Mouse (Mus musculus): Measurements from ENCODE around the gene Ece1. TPM values are rescaled to one million over a fixed set of nuclear protein-coding genes. Genes with fewer than 3 reads are reported as not detected.
A peak's percentile ranks its signal among the peaks of the same experiment; 100 is the strongest.
"Not testable (repeated sequence)": the region's sequence is repeated elsewhere in the genome, so short reads cannot be mapped to it uniquely, and the experiment has no call there.

Ece1 gene
- polyA plus RNA-seq, 1 experiment from 2014 or later: 22.9 TPM

- Histone ChIP-seq H3K27me3 (ENCODE audit: control insufficient read depth, insufficient read depth, low read length) (no peaks in the 10 kb centered on the region), H3K9ac (ENCODE audit: low read length) (no peak overlapping the region), H3K27ac (replicated peaks) (no peak overlapping the region), H3K4me1 (replicated peaks; ENCODE audit: control insufficient read depth, insufficient read depth) (no peaks in the 10 kb centered on the region), H3K36me3 (ENCODE audit: control insufficient read depth, insufficient read depth, low read length) (peaks cover 25% of the 10 kb centered on the region), H3K9me3 (ENCODE audit: control insufficient read depth, low read length) (no peaks in the 10 kb centered on the region), H3K4me2 (replicated peaks; ENCODE audit: low read depth) (no peak overlapping the region), H3K4me3 (ENCODE audit: low read depth, low read length) (no peak overlapping the region)
- TF ChIP-seq EP300 (optimal IDR thresholded peaks at IDR 0.05) (no peak), CTCF (IDR thresholded peaks at IDR 0.05; ENCODE audit: low read depth) (no peak)
- 82% methylated on average over 6 of the region's 6 CpGs for WGBS
- ATAC-seq (ENCODE audit: low FRiP score, low TSS enrichment) (no peak), DNase-seq (ENCODE audit: low spot score) (no peak)
Observed at GRCm38 (mm10) chr4:137963431-137963830, 101.4 kb downstream of the Ece1 start.

DNA sequence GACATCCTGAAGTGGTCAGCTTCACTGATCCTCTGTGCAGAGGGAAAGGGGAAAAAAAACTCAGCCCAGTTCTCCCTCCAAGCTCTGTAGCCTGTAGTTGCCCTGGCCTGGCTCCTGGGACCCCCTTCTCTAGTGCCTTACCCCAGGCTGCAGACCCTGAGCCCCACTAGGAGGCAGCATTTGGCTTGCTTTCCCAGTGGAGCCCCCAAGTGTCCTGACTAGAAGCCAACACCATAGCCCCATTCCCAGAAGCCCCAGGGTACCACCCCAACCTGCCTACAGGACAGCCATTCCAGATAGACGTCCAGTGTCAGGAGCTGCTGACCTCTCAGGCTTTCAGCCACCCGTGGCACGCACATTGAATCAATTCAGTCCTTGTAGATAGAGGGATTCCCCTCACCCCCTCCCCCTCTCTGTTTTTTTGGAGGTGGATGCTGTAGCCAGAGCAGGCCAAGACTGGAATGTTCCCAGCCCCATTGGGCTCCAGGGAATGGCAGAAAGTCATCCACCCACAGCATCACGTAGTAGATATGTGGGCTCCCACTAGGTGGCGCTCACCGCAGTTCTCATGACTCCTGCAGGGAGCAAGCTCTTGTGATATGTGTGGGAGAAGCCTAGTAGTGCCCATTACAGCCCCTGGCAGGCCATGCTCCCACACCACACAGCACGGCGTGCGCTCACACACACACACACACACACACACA lies 102.0 kb downstream of the Ece1 start:
- no peak overlapping the region for H3K4me3 ChIP-seq (ENCODE audit: low read depth, low read length)
- H3K9ac ChIP-seq (ENCODE audit: low read length): no peak overlapping the region
- no peaks in the 10 kb centered on the region for H3K9me3 ChIP-seq (ENCODE audit: control insufficient read depth, low read length)
- no peaks in the 10 kb centered on the region for H3K4me1 ChIP-seq (replicated peaks; ENCODE audit: control insufficient read depth, insufficient read depth)
- TF ChIP-seq CTCF (IDR thresholded peaks at IDR 0.05; ENCODE audit: low read depth): peak; percentile 82
- no peak for TF ChIP-seq EP300 (optimal IDR thresholded peaks at IDR 0.05)
- ATAC-seq (ENCODE audit: low FRiP score, low TSS enrichment) (peak; percentile 66), DNase-seq (ENCODE audit: low spot score) (peak; percentile 85)
- WGBS: 64% methylated on average over 7 of the region's 9 CpGs
- no peak overlapping the region for H3K4me2 ChIP-seq (replicated peaks; ENCODE audit: low read depth)
- no peaks in the 10 kb centered on the region for H3K27me3 ChIP-seq (ENCODE audit: control insufficient read depth, insufficient read depth, low read length)
- no peak overlapping the region for H3K27ac ChIP-seq (replicated peaks)
- peaks cover 24% of the 10 kb centered on the region for H3K36me3 ChIP-seq (ENCODE audit: control insufficient read depth, insufficient read depth, low read length)

- H3K27me3 ChIP-seq (ENCODE audit: control insufficient read depth, insufficient read depth, low read length): no peaks in the 10 kb centered on the region
- 96% methylated on average over 11 of the region's 11 CpGs for WGBS
- TF ChIP-seq CTCF (IDR thresholded peaks at IDR 0.05; ENCODE audit: low read depth): no peak
- TF ChIP-seq EP300 (optimal IDR thresholded peaks at IDR 0.05): no peak
- peaks cover 19% of the 10 kb centered on the region for H3K36me3 ChIP-seq (ENCODE audit: control insufficient read depth, insufficient read depth, low read length)
- no peak overlapping the region for H3K4me3 ChIP-seq (ENCODE audit: low read depth, low read length)
- ATAC-seq (ENCODE audit: low FRiP score, low TSS enrichment) (no peak), DNase-seq (ENCODE audit: low spot score) (no peak)
- no peaks in the 10 kb centered on the region for H3K9me3 ChIP-seq (ENCODE audit: control insufficient read depth, low read length)
- no peak overlapping the region for H3K27ac ChIP-seq (replicated peaks)
- no peak overlapping the region for H3K4me2 ChIP-seq (replicated peaks; ENCODE audit: low read depth)
- H3K4me1 ChIP-seq (replicated peaks; ENCODE audit: control insufficient read depth, insufficient read depth): no peaks in the 10 kb centered on the region
- no peak overlapping the region for H3K9ac ChIP-seq (ENCODE audit: low read length)
Observed at GRCm38 (mm10) chr4:137964585-137964930, 102.5 kb downstream of the Ece1 start.

DNA sequence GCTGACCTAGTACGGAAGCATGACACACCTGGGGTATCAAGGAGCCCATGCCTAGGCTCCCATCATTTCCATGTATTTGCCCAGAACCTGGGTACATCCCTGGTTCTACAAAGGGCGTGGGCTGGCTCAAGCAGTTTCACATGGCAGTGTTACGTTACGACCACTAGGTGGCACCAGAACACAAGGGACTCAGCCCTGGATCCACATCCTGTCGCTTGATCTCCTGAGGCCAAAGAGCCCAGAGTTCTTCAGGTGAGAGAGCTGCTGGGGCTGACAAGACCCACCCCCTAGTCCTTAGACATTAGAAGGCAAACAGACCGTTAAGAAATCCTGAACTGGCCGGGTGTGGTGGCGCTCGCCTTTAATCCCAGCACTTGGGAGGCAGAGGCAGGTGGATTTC lies 106.2 kb downstream of the Ece1 start:
- Histone ChIP-seq H3K4me1 (replicated peaks; ENCODE audit: control insufficient read depth, insufficient read depth) (no peaks in the 10 kb centered on the region), H3K4me2 (replicated peaks; ENCODE audit: low read depth) (no peak overlapping the region), H3K4me3 (ENCODE audit: low read depth, low read length) (no peak overlapping the region), H3K27ac (replicated peaks) (no peak overlapping the region), H3K9me3 (ENCODE audit: control insufficient read depth, low read length) (no peaks in the 10 kb centered on the region), H3K27me3 (ENCODE audit: control insufficient read depth, insufficient read depth, low read length) (no peaks in the 10 kb centered on the region), H3K9ac (ENCODE audit: low read length) (no peak overlapping the region), H3K36me3 (ENCODE audit: control insufficient read depth, insufficient read depth, low read length) (no peaks in the 10 kb centered on the region; the same call in 1 of the 2 replicates)
- TF ChIP-seq CTCF (IDR thresholded peaks at IDR 0.05; ENCODE audit: low read depth): peak; percentile 99
- no peak for TF ChIP-seq EP300 (optimal IDR thresholded peaks at IDR 0.05)
- 12% methylated on average over 9 of the region's 9 CpGs for WGBS
- DNase-seq (ENCODE audit: low spot score) (peak; percentile 75), ATAC-seq (ENCODE audit: low FRiP score, low TSS enrichment) (peak; percentile 74)

- H3K36me3 ChIP-seq (ENCODE audit: control insufficient read depth, insufficient read depth, low read length); H3K4me2 ChIP-seq (replicated peaks; ENCODE audit: low read depth); DNase-seq (ENCODE audit: low spot score); H3K4me3 ChIP-seq (ENCODE audit: low read depth, low read length); H3K27me3 ChIP-seq (ENCODE audit: control insufficient read depth, insufficient read depth, low read length); H3K27ac ChIP-seq (replicated peaks); ATAC-seq (ENCODE audit: low FRiP score, low TSS enrichment); H3K4me1 ChIP-seq (replicated peaks; ENCODE audit: control insufficient read depth, insufficient read depth); H3K9me3 ChIP-seq (ENCODE audit: control insufficient read depth, low read length); H3K9ac ChIP-seq (ENCODE audit: low read length): not testable (repeated sequence)
- WGBS: no CpG with 5 or more reads among the region's 11 CpGs
Observed at GRCm38 (mm10) chr4:137970623-137971199, 108.7 kb downstream of the Ece1 start.

- H3K9ac ChIP-seq (ENCODE audit: low read length); H3K27ac ChIP-seq (replicated peaks); ATAC-seq (ENCODE audit: low FRiP score, low TSS enrichment); H3K36me3 ChIP-seq (ENCODE audit: control insufficient read depth, insufficient read depth, low read length); H3K4me1 ChIP-seq (replicated peaks; ENCODE audit: control insufficient read depth, insufficient read depth); DNase-seq (ENCODE audit: low spot score); H3K4me3 ChIP-seq (ENCODE audit: low read depth, low read length); H3K9me3 ChIP-seq (ENCODE audit: control insufficient read depth, low read length); H3K4me2 ChIP-seq (replicated peaks; ENCODE audit: low read depth); H3K27me3 ChIP-seq (ENCODE audit: control insufficient read depth, insufficient read depth, low read length): not testable (repeated sequence)
- no CpG with 5 or more reads among the region's 11 CpGs for WGBS
Observed at GRCm38 (mm10) chr4:137974856-137975432, 112.9 kb downstream of the Ece1 start.

- not testable (repeated sequence) for H3K27ac ChIP-seq (replicated peaks); H3K4me3 ChIP-seq (ENCODE audit: low read depth, low read length); H3K4me2 ChIP-seq (replicated peaks; ENCODE audit: low read depth); H3K27me3 ChIP-seq (ENCODE audit: control insufficient read depth, insufficient read depth, low read length); ATAC-seq (ENCODE audit: low FRiP score, low TSS enrichment); H3K9me3 ChIP-seq (ENCODE audit: control insufficient read depth, low read length); H3K9ac ChIP-seq (ENCODE audit: low read length); DNase-seq (ENCODE audit: low spot score); H3K36me3 ChIP-seq (ENCODE audit: control insufficient read depth, insufficient read depth, low read length); H3K4me1 ChIP-seq (replicated peaks; ENCODE audit: control insufficient read depth, insufficient read depth)
- WGBS: no CpG with 5 or more reads among the region's 11 CpGs
Observed at GRCm38 (mm10) chr4:137979066-137979644, 117.1 kb downstream of the Ece1 start.

Measured in stomach, postnatal 0 days (tissue).